Mouse (Mus musculus) brain, embryonic 18.5 days (tissue): ENCODE results near the gene Hoxb3.

Experiments used
- DNase-seq: peaks from one replicate; pipeline ENCODE4 v3.0.0-alpha.2; 2012; ENCODE audit warnings: low read depth, low spot score

Hoxb3 gene

DNA sequence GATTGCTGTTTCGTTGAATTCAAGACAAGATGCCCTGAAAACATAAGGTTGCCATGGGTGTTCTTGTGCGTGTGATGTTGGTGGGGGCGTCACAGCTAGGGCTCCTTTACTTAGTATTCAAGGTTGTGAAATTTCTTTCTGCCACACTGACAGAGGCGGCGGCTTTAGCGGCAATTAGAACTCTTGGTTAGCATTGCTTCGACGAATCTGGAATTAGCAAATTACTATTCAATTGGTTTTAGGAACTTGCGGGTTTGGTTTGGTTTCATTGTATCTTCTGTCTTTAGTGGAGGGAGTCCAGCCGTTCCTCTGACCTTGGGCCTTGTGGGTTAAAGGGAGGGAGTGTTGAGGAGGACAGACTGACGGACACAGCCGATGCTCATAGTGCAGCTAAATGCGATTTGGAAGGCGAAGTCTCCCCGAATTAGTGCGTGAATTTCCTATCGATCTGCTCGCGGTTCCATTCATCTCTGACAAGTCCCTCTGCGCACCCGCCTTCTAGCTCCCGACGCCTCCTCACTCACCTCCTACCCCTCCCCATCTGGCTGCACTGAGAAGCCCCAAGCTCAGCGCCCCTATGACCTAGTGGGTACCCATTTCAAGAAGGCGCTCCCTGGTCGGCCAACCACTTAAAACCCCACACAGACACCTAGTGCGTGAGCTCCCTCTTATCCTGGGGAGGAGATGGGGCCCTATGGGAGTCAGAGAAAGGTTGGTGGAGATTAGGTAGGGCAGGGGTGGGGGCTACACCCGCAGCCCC is 5.3 kb upstream of the Hoxb3 start, which contains the start of gene Hoxb4:
TSS of gene Hoxb4 (plus strand) at position 660 of the 760 bp plus-strand sequence.
- DNase-seq = no peak

DNA sequence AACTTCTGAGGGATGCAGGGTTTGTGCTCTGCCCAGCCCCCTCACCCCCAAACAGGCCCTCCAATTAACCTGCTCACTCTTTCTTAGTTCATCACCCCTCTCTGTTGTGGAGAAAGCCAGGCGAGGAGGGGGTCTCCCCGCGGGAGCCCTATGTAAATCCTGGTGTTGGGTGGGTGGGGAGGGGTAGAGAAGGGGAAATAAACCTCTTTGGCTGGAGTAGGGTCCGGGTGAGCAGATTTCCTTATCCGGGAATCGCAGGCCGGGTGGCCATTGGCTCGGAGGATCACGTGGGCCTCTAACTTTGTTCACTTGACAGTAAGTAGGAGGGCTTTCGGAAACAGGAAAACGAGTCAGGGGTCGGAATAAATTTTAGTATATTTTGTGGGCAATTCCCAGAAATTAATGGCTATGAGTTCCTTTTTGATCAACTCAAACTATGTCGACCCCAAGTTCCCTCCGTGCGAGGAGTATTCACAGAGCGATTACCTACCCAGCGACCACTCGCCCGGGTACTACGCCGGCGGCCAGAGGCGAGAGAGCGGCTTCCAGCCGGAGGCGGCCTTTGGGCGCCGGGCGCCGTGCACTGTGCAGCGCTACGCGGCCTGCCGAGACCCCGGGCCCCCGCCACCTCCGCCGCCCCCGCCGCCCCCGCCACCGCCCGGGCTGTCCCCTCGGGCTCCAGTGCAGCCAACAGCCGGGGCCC is 4.6 kb upstream of the Hoxb3 start:
- no peak for DNase-seq

DNA sequence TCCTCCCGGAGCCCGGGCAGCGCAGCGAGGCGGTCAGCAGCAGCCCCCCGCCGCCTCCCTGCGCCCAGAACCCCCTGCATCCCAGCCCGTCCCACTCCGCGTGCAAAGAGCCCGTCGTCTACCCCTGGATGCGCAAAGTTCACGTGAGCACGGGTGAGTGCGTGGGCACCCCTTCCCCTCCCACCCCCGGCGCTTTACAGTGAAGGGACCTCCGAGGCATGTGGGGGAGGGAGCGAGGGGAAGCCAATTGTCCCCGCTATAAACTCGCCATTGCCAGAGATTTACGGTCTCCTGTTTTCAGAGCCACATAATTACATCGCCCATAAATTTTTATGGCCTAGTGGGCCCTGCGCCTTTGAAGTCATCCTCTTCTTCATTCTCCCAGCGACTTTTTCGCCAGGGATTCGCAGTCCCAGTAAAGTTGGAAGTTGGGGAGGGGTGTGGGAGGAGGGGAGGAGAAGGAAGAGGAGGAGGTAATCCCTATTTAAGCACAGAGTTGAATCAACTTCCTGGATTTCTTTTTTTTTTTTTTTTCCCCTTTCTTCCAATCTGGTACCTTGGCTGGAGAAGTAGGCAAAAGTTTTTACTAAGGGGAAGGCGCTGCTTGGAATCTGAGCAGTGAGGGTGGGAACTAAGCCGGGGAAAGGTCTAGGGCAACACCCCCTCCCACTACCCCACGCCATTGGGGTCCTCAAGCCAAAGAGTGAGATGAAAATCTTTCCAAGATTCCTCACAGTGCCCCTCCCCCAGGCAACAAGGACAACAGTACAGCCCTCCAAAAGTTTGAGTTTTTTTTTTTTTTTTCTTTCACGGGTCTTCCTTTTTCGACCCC is 3.8 kb upstream of the Hoxb3 start:
- DNase-seq = no peak

DNA sequence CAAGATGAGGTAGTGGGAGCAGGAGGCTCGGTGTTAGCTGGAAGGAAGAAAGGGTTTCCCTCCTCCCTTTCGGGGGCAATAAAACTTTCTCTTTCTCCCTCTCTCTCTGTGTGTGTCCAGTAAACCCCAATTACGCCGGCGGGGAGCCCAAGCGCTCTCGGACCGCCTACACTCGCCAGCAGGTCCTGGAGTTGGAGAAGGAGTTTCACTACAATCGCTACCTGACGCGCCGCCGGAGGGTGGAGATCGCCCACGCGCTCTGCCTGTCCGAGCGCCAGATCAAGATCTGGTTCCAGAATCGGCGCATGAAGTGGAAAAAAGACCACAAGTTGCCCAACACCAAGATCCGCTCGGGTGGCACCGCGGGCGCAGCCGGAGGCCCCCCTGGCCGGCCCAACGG is 3.2 kb upstream of the Hoxb3 start:
- no peak for DNase-seq

DNA sequence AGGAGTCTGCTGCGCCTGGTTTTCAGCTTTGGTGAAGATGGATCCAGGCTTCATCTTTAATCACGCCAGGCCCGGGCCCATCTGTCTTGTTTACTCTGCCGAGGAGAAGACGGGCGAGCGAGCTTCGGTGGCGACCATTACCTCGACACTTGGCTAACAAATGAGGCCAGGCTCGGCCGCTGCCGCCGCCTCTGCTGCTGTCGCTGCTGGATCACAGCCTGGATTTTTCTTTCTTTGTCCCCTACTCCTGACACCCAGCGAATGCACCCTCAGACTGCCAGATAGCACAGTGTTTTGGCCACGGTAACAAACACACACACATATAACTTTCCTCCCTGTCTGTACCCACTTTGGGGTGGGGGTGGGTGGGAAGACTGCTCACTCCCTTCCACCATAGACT is 2.4 kb upstream of the Hoxb3 start:
- DNase-seq = no peak

DNA sequence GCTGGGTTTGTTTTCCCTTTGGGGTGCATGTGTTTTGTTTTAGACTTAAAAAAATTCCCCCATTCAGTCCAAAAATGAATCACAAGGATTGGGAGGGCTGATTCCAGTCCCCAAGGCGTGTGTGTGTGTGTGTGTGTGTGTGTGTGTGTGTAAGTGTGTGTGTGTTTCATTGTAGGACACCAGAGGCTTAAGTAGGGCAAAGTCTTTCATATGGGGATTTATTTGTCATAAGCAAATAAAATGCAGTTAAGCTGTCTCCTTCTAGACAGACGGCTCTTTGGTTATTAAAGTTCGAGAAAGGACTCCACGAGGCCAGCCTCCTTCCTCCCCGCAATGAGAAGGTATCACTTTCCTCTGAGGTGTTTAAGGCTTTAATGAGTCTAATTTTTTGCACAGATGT is 1.3 kb upstream of the Hoxb3 start:
- DNase-seq = no peak

DNA sequence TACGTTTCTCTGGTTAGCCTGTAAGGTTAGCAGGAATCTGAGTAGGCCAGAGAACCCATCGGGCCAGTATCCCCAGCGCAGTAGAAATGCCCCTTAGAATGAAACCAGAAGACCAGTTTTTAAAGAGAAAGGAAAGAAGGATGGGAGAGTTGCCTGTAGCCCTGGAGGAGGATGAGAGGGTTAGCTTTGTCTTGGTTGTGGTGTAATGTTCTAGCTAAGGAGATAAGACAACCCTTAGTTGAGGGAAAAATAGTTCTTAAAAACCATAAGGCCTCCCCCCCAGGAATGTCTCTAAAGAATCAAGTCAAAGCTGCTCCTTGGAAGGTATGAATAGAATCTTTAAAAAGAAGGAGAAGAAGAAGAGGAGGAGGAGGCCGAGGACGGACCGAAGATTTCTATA is 388 bp upstream of the Hoxb3 start:
- DNase-seq = no peak

DNA sequence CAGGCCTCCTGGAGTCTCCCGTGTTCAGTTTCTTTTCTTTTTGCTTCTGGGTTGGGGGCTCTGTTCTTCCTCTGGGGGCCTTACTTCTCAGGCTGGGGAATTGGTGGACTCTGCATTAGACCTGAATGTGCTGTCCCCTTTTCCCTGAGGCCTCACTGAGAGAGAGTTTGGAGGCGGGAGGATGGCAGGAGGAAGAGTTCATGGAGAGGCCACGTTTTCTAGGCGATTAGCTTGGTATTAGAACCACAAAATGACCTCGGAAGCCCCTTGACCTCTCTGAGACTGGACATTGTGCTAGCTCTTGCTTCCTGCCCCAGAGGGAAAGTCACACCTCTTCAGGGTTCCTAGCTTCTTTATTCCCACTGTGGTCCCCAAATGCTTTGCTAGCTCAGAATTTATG is 999 bp downstream of the Hoxb3 start:
- no peak for DNase-seq

DNA sequence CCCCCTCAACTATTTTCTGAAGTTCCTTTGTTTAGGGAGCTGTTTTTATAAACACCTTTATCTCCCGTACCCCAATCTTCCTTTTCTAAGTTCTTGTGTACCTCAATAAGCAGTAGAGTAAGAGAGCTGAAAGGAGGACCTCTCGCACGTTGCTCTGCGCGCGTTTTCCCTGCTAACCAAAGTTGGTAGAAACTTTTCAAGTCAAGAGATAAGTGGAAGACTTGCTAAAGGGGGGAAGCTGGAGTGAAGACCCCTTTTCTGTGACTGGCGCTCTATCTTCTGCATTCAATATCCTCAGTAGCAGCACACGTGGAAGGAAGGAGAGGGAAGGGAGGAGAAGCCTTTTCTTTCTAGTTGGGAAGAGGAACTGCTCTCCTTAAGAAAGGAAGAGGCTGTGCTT is 1.8 kb downstream of the Hoxb3 start:
- no peak for DNase-seq

DNA sequence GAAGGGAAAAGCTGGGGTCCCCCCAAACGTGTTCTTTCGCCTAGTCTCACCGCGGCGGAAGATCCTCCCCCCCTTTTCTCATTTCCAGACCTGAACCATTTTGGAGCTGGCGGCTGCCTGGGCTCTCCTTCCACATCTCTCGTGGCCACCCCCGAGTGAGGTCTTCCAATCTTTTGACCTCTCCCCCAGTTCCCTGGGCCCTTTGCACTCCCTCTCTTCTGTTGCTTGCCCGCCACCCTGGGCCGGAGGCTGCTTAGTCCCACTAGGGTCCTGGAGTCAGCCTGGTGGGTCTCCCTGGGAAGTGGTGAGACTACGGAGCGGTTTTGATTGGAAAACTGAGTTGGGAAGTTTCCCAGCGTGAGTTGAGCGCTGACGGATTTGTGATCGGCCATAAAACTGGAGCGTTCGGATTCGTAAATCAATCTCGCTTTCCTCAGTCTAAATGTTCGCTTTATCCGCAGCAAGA is 2.7 kb downstream of the Hoxb3 start:
- no peak for DNase-seq

DNA sequence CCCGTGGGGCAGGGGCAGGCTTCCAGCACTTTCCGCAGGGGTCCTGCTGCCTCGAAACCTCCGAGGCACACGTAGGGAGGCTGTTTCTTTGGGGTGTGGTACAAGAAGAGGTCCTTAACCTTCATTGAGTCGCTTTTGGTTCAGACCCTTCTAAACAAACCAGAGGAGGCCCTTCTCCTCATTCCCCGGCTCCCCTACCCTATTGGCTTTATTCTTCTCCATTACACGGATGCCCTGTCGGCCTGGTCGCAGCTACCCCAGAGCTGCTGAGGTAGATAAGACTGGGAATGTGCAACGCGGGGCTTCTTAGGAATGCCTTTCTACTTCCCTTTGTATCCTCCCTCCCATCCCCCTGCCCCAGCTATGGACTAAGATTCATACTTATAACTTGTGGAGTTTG is 3.6 kb downstream of the Hoxb3 start:
- no peak for DNase-seq

DNA sequence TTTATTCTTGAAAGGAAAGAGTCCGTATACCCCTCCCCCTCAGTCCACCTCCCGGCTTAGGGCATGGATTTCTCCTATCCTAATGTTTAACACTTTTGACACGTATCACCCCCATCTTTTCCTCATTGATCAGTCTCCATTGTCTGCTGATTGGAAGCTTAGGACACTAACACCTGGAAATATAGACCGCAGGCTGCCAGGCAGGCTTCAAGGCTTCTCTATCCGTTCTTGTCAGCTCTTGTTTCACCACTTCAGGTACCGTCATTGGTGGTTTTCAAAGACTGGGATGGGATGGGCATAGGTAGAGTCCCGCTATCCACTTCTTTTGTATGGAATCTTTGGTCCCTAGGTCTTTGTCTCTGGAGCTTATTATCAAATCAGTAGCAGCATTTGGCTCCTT is 4.0 kb downstream of the Hoxb3 start:
- DNase-seq = no peak

DNA sequence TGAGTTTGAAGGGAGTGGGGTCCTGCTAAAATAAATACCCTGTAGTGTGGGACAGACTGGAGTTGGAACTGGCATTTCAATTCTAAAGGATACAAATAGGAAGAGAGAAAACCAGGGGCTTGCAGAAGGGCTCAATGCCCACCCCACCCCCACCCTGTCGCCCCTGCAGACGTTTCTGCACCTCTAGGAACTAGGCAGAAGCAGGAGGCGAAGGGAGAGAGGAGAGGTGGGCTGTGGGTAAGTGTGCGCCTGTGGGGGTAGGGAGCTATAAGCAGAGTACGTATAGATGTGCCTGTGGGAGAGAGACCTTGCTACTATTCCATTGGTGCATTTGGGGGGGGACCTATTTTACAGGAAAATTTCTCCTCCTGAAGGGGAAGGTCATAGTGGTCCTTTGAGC is 4.6 kb downstream of the Hoxb3 start:
- no peak for DNase-seq

DNA sequence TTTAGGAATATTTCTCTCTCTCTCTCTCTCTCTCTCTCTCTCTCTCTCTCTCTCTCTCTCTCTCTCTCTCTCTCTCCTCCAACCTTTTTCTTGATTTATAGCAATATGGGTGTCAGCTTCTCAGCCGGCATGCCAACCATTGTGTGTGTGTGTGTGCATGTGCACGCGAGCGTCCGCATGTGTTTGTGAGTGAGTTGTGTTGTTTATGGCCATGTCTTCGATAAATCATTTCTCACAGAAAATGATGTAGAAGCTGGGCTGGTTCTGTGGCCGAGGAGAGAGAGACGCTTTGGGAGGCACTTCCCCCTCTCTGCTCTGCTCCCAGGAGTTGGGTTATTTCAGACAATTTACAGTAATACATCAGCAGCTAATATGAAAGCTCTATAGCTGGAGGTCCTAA is 5.5 kb downstream of the Hoxb3 start:
- DNase-seq = no peak

DNA sequence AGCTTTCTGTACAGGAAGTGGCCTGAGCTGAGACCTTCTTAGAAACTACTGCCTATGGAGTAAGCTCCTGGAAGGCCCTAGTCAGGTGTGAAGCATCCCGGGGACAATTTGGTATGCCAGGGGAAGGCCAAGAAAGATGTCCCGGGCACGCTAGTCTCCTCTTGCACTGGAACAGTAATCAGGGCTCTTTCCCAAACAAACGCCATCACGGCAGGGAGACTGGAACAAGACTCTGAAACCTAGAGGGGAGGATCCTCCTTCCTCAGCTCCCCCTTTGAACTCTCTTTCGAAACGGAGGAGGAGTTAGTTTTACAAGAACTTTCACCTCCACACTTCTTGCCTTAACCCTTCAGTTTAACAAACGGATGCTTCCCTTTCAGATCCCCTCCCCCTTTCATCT is 9.0 kb downstream of the Hoxb3 start:
- DNase-seq = no peak

DNA sequence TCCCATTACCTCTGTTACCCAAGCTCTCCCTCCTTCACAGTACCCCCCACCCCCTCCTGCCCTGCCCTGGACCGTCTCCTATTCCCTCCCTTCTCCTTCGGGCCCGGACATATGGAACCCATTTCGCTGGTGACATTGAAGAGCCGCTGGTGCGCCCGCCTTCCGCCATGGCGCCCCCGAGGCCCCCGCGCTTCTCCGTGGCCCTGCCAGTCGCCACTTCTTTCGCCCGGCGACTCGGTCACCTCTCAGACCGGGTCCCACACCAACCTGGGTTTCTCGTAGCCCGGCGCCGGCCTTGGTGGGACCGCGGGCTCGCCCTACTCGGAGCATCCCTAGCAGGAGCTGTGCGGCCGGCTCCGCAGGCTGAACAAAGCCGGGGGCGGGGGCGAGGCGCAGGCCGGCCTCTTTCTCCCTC is 9.5 kb downstream of the Hoxb3 start:
- DNase-seq = no peak

DNA sequence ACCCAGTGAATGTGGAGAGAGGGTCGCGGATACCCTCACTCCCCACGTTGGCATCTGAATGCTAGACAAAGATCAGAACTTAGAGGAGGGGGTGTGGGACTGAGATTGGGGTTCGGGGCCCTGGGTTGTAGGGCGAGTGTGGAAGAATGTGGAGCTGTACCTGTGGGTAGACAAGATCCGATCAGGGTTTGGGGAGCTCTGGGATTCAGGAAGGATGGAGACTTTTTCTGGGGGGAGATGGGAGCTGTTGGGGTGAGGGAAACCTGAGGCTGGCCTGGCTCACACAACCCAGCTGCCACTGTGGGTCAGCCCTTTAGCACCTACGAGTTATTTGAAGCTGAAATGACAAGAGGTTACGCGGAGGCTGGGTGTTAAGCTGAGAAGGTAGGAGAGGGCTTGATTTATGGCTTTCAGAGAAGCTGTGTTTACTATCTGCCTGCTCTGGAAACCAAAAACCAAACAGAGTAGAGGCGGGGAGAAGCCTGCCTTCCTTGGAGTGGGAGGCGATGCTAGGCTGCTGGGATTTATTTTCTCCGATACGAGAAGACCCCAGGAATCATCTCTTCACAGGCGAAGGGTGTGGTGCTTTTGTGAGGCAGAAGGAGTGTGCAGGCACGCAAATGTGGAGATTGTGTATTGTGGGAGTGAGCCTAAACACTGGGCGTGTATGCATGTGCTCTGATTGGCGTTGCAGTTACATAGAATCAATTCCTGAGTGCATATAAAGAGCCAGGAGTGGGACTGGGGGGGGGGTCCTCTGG is 10.3 kb downstream of the Hoxb3 start:
- no peak for DNase-seq

DNA sequence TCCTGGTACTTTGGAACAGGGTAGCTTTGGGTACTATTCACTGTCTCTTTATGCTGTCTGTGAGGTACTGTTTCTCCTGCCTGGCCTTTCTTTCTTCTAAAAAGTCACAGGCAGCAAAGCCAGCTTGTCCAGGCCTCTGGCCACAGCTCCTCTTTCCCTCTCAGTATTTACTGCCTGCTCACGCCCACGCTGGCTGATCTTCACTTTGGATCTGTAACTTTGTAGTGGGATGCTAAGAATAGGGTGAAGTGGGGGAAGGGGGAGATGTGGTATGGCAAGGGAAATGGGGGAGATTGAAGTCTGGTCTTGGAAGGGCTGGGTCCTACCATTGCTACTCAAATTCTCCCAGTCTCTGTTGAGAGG is 10.9 kb downstream of the Hoxb3 start:
- no peak for DNase-seq

DNA sequence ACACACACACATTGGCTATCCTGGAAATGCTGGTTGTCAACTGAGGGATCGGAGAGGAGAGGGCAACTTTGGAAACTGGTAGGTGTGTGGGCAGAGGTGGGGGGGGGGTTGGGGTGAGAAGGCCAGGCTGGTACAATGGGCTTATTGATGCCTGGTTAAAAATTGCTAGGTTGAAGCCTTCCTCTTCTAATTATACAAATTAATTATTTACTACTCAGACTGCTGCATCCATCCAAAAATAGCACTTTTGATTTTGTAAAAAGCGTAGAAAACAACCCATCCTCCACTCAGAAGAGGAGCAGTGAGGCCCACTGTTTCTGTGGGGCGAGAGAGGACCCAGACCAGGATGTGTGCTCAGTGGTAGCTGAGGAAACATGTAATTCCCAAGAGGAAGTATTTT is 11.9 kb downstream of the Hoxb3 start:
- no peak for DNase-seq

DNA sequence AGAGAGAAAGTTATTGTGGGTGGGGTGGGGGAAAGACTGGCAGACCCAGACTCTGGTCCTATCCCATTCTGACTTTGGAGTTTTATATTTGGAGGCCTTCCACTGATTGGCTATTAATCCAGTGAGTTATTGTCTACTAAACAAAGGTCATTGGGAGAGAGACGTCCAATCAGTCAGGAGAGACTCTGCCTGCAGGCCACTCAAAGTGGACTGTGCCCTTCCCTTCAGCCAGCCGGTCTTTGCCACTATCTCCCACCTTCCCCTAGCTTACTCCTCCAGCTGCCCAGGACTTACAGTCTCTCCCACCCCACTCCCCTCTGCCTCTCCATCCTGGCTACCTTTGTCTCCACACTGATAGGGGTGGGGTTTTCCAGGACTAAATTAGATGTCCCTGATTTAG is 13.5 kb downstream of the Hoxb3 start:
- DNase-seq = no peak

DNA sequence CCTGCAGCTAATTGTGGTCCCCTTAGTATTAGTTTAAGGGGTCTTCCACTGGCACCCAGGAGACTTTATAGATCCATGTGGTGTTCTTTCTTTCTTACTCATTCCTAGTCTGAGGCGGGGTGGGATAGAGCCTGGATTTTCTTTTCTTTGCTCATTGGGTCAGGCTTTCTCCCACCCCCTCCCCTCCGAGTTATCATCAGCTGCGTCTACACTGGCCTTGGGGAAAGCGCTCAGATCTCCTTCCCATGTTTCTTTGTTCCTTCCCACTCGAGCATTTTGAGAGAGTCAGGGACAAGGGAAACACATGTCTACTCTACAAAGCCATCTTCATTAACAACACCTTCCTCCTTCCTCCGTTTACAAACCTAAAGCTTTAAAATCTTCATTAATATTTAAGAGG is 13.9 kb downstream of the Hoxb3 start:
- no peak for DNase-seq
